ENCODE assay signal across 8 mouse cellular contexts in genomic region chr14:54653496-54653895, GRCm38 (mm10). TPM values are rescaled to one million over a fixed set of nuclear protein-coding genes. Genes with fewer than 3 reads are reported as not detected.
DNase-seq lines count a peak whose midpoint lies in the region; ATAC-seq and TF ChIP-seq lines count a peak whose summit lies in the region.

No protein-coding gene starts in this region.

- peak; percentile 78; the same call in 1 of the 2 replicates for ATAC-seq in embryonic facial prominence, embryonic 12.5 days (ENCODE audit: insufficient number of reproducible peaks, insufficient read depth, low FRiP score, low TSS enrichment)
- ATAC-seq in limb, embryonic 12.5 days (ENCODE audit: insufficient number of reproducible peaks, insufficient read depth, low FRiP score, low TSS enrichment, low read depth): peak; percentile 78
- ATAC-seq in midbrain, embryonic 14.5 days (ENCODE audit: low FRiP score, low TSS enrichment): peak; percentile 84

- WGBS in embryonic facial prominence, embryonic 12.5 days: under 1% methylated on average over 12 of the region's 12 CpGs
- WGBS in heart, adult 2 months: 0% methylated on average over 12 of the region's 12 CpGs
- WGBS in kidney, adult 2 months: 1% methylated on average over 12 of the region's 12 CpGs
- 2% methylated on average over 12 of the region's 12 CpGs for whole genome bisulfite sequencing in limb, embryonic 12.5 days
- under 1% methylated on average over 12 of the region's 12 CpGs for WGBS in midbrain, embryonic 14.5 days

- intact Hi-C loops in heart, adult 2 months (cut with DNase I): loop anchor here (5.0 kb wide), 1 partner anchor 34 kb away; the partner anchor contains the start of genes 1700123O20Rik and Acin1

- H3K27me3 ChIP-seq in embryonic facial prominence, embryonic 12.5 days: no peaks in the 10 kb centered on the region
- H3K27me3 ChIP-seq in heart, adult 2 months (ENCODE audit: control insufficient read depth, insufficient read depth, low read length): no peaks in the 10 kb centered on the region
- no peaks in the 10 kb centered on the region for H3K27me3 ChIP-seq in kidney, adult 2 months (replicated peaks; ENCODE audit: control insufficient read depth, insufficient read depth, low read length)
- H3K27me3 ChIP-seq in limb, embryonic 12.5 days: no peaks in the 10 kb centered on the region
- H3K27me3 ChIP-seq in midbrain, embryonic 14.5 days (ENCODE audit: control insufficient read depth, insufficient read depth, low read length): no peaks in the 10 kb centered on the region

- peaks cover 70% of the 10 kb centered on the region for H3K36me3 ChIP-seq in embryonic facial prominence, embryonic 12.5 days
- no peaks in the 10 kb centered on the region; the same call in none of the 2 replicates for H3K36me3 ChIP-seq in heart, adult 2 months (ENCODE audit: control insufficient read depth, insufficient read depth, low read length)
- H3K36me3 ChIP-seq in kidney, adult 2 months (ENCODE audit: control insufficient read depth, insufficient read depth, low read length): peaks cover 8% of the 10 kb centered on the region
- H3K36me3 ChIP-seq in limb, embryonic 12.5 days: peaks cover 69% of the 10 kb centered on the region
- peaks cover 56% of the 10 kb centered on the region for H3K36me3 ChIP-seq in midbrain, embryonic 14.5 days (ENCODE audit: control insufficient read depth, insufficient read depth, low read length)

- peak overlapping the region; percentile 80 for H3K4me2 ChIP-seq in embryonic facial prominence, embryonic 12.5 days (replicated peaks)
- peak overlapping the region; percentile 76 for H3K4me2 ChIP-seq in limb, embryonic 12.5 days
- peak overlapping the region; percentile 96 for H3K4me2 ChIP-seq in midbrain, embryonic 14.5 days (ENCODE audit: low read length)

- H3K4me1 ChIP-seq in embryonic facial prominence, embryonic 12.5 days: peaks cover 35% of the 10 kb centered on the region
- peaks cover 6% of the 10 kb centered on the region for H3K4me1 ChIP-seq in heart, adult 2 months (ENCODE audit: control insufficient read depth, insufficient read depth, low read length)
- H3K4me1 ChIP-seq in kidney, adult 2 months (ENCODE audit: control insufficient read depth, insufficient read depth, low read length): peaks cover 13% of the 10 kb centered on the region
- peaks cover 39% of the 10 kb centered on the region for H3K4me1 ChIP-seq in limb, embryonic 12.5 days (replicated peaks)
- peaks cover 36% of the 10 kb centered on the region for H3K4me1 ChIP-seq in midbrain, embryonic 14.5 days (ENCODE audit: control insufficient read depth, insufficient read depth, low read length)

- peak; percentile 92 for DNase-seq in 416B (ENCODE audit: low read depth)
- peak; percentile 92 to 94 for DNase-seq in adrenal gland, postnatal 36 days
- DNase-seq in heart, adult 2 months: peak; percentile 83 to 89
- DNase-seq in kidney, adult 2 months: peak; percentile 95
- DNase-seq in midbrain, embryonic 14.5 days: peak; percentile 93
- DNase-seq in spleen, adult 12 weeks (ENCODE audit: low spot score): peak; percentile 73

- TF ChIP-seq EP300 in heart, adult 2 months (IDR thresholded peaks at IDR 0.05; ENCODE audit: insufficient read depth, low read depth, low read length): 0 out of 2 replicates have a peak, but pooled peaks have one; percentile 9

- peak; percentile 73 for TF ChIP-seq POLR2A in heart, adult 2 months (IDR thresholded peaks at IDR 0.05; ENCODE audit: insufficient read depth, low read depth, low read length)
- TF ChIP-seq POLR2A in kidney, adult 2 months (IDR thresholded peaks at IDR 0.05; ENCODE audit: low read depth, low read length): no peak

- peak overlapping the region; percentile 68 for H3K4me3 ChIP-seq in embryonic facial prominence, embryonic 12.5 days
- H3K4me3 ChIP-seq in heart, adult 2 months: peak overlapping the region; percentile 52
- H3K4me3 ChIP-seq in kidney, adult 2 months (ENCODE audit: insufficient read depth, low read depth, low read length): peak overlapping the region; percentile 83
- H3K4me3 ChIP-seq in limb, embryonic 12.5 days (replicated peaks): peak overlapping the region; percentile 64
- H3K4me3 ChIP-seq in midbrain, embryonic 14.5 days (replicated peaks; ENCODE audit: low read depth, low read length): peak overlapping the region; percentile 55

- no peaks in the 10 kb centered on the region; the same call in 1 of the 2 replicates for H3K79me2 ChIP-seq in heart, adult 2 months (replicated peaks; ENCODE audit: control insufficient read depth, insufficient read depth, low read length)

- no peaks in the 10 kb centered on the region for H3K9me3 ChIP-seq in embryonic facial prominence, embryonic 12.5 days
- no peaks in the 10 kb centered on the region for H3K9me3 ChIP-seq in limb, embryonic 12.5 days
- H3K9me3 ChIP-seq in midbrain, embryonic 14.5 days (ENCODE audit: control insufficient read depth, low read length): no peaks in the 10 kb centered on the region

- H3K9ac ChIP-seq in embryonic facial prominence, embryonic 12.5 days: peak overlapping the region; percentile 82
- H3K9ac ChIP-seq in heart, adult 2 months (ENCODE audit: low read depth, low read length): peak overlapping the region; percentile 71
- peak overlapping the region; percentile 89 for H3K9ac ChIP-seq in limb, embryonic 12.5 days (replicated peaks)
- H3K9ac ChIP-seq in midbrain, embryonic 14.5 days (replicated peaks; ENCODE audit: low read length): peak overlapping the region; percentile 80

- H3K27ac ChIP-seq in embryonic facial prominence, embryonic 12.5 days: peak overlapping the region; percentile 86
- H3K27ac ChIP-seq in heart, adult 2 months: peak overlapping the region; percentile 46
- peak overlapping the region; percentile 26; the same call in 1 of the 2 replicates for H3K27ac ChIP-seq in kidney, adult 2 months (ENCODE audit: insufficient read depth, low read depth, low read length)
- H3K27ac ChIP-seq in limb, embryonic 12.5 days: peak overlapping the region; percentile 86
- peak overlapping the region; percentile 81 for H3K27ac ChIP-seq in midbrain, embryonic 14.5 days (replicated peaks; ENCODE audit: low read depth, low read length)

- no peak for TF ChIP-seq CTCF in heart, adult 2 months (IDR thresholded peaks at IDR 0.05)
- TF ChIP-seq CTCF in kidney, adult 2 months (conservative IDR thresholded peaks at IDR 0.05; ENCODE audit: insufficient read depth, insufficient read length, low read depth, low read length): 0 out of 2 replicates have a peak, but pooled peaks have one; percentile 6

RNA-seq across cellular contexts. Expression of gene Cdh24, which starts 12.3 kb away (rescaled TPM):
- 1 to 10 TPM in 1 of 2 experiments, under 1 TPM in 1; 0.95 to 1.4 TPM for total RNA-seq in adrenal gland, postnatal 36 days (2021)
- 10.8 and 11.9 TPM in 2 replicates for polyA plus RNA-seq in embryonic facial prominence, embryonic 12.5 days (2016; fragmentation: Nextera tagmentation; extraction: Ambion mirVana)
- total RNA-seq in heart, adult 2 months (2021): under 1 TPM; 0.18 to 0.31 TPM
- polyA plus RNA-seq in heart, adult 2 months (2012; rRNA removed): 1.00 and 1.1 TPM in 2 replicates
- 1.2 and 1.5 TPM in 2 replicates for polyA plus RNA-seq in kidney, adult 2 months (2012; rRNA removed)
- 11.8 and 12.9 TPM in 2 replicates for polyA plus RNA-seq in limb, embryonic 12.5 days (2016; fragmentation: Nextera tagmentation; extraction: Ambion mirVana)
- polyA plus RNA-seq in midbrain, embryonic 14.5 days (2014; fragmentation: Nextera tagmentation; extraction: Ambion mirVana): 11.6 and 12.4 TPM in 2 replicates

RNA-seq across cellular contexts. Expression of gene Gm17606, which starts 12.7 kb away (rescaled TPM):
- total RNA-seq in adrenal gland, postnatal 36 days (2021): not detected
- 1.1 TPM in 1 of 2 replicates, not detected in the other for polyA plus RNA-seq in embryonic facial prominence, embryonic 12.5 days (2016; fragmentation: Nextera tagmentation; extraction: Ambion mirVana)
- not detected for total RNA-seq in heart, adult 2 months (2021)
- polyA plus RNA-seq in heart, adult 2 months (2012; rRNA removed): not detected in 2 replicates
- not detected in 2 replicates for polyA plus RNA-seq in kidney, adult 2 months (2012; rRNA removed)
- polyA plus RNA-seq in limb, embryonic 12.5 days (2016; fragmentation: Nextera tagmentation; extraction: Ambion mirVana): not detected in 2 replicates
- not detected in 2 replicates for polyA plus RNA-seq in midbrain, embryonic 14.5 days (2014; fragmentation: Nextera tagmentation; extraction: Ambion mirVana)

RNA-seq across cellular contexts. Expression of gene Psmb11, which starts 32.3 kb away (rescaled TPM):
- total RNA-seq in adrenal gland, postnatal 36 days (2021): not detected
- polyA plus RNA-seq in embryonic facial prominence, embryonic 12.5 days (2016; fragmentation: Nextera tagmentation; extraction: Ambion mirVana): 0.05 and 0.10 TPM in 2 replicates
- not detected for total RNA-seq in heart, adult 2 months (2021)
- not detected in 2 replicates for polyA plus RNA-seq in heart, adult 2 months (2012; rRNA removed)
- not detected in 2 replicates for polyA plus RNA-seq in kidney, adult 2 months (2012; rRNA removed)
- polyA plus RNA-seq in limb, embryonic 12.5 days (2016; fragmentation: Nextera tagmentation; extraction: Ambion mirVana): 0.06 and 0.29 TPM in 2 replicates
- polyA plus RNA-seq in midbrain, embryonic 14.5 days (2014; fragmentation: Nextera tagmentation; extraction: Ambion mirVana): 0.18 TPM in 1 of 2 replicates, not detected in the other

RNA-seq across cellular contexts. Expression of gene 1700123O20Rik, which starts 32.5 kb away (rescaled TPM):
- total RNA-seq in adrenal gland, postnatal 36 days (2021): 10 to 100 TPM; 40.6 to 42.1 TPM
- 94.4 and 106 TPM in 2 replicates for polyA plus RNA-seq in embryonic facial prominence, embryonic 12.5 days (2016; fragmentation: Nextera tagmentation; extraction: Ambion mirVana)
- 10 to 100 TPM; 12.5 to 13.3 TPM for total RNA-seq in heart, adult 2 months (2021)
- polyA plus RNA-seq in heart, adult 2 months (2012; rRNA removed): 18.2 and 27.4 TPM in 2 replicates
- 54.0 and 57.5 TPM in 2 replicates for polyA plus RNA-seq in kidney, adult 2 months (2012; rRNA removed)
- 105 TPM in 2 replicates for polyA plus RNA-seq in limb, embryonic 12.5 days (2016; fragmentation: Nextera tagmentation; extraction: Ambion mirVana)
- polyA plus RNA-seq in midbrain, embryonic 14.5 days (2014; fragmentation: Nextera tagmentation; extraction: Ambion mirVana): 74.0 and 79.1 TPM in 2 replicates

RNA-seq across cellular contexts. Expression of gene Acin1, which starts 33.2 kb away (rescaled TPM):
- 100 to 1,000 TPM; 140 to 178 TPM for total RNA-seq in adrenal gland, postnatal 36 days (2021)
- 150 and 157 TPM in 2 replicates for polyA plus RNA-seq in embryonic facial prominence, embryonic 12.5 days (2016; fragmentation: Nextera tagmentation; extraction: Ambion mirVana)
- 10 to 100 TPM; 72.3 to 84.9 TPM for total RNA-seq in heart, adult 2 months (2021)
- 59.9 and 78.7 TPM in 2 replicates for polyA plus RNA-seq in heart, adult 2 months (2012; rRNA removed)
- polyA plus RNA-seq in kidney, adult 2 months (2012; rRNA removed): 79.2 and 79.4 TPM in 2 replicates
- polyA plus RNA-seq in limb, embryonic 12.5 days (2016; fragmentation: Nextera tagmentation; extraction: Ambion mirVana): 148 and 175 TPM in 2 replicates
- polyA plus RNA-seq in midbrain, embryonic 14.5 days (2014; fragmentation: Nextera tagmentation; extraction: Ambion mirVana): 128 and 143 TPM in 2 replicates

Comparison
In these comparisons a context has a peak if more than half of its experiments do, and no peak if none do; other contexts are left out.
1. Peak in every context shown above with its lines: DNase-seq, ATAC-seq, H3K4me3 ChIP-seq and H3K27ac ChIP-seq.
2. H3K27ac ChIP-seq: peak in every context shown above with its lines; median percentile 86 in embryonic facial prominence, embryonic 12.5 days; 86 in limb, embryonic 12.5 days; 81 in midbrain, embryonic 14.5 days; 46 in heart, adult 2 months; 26 in kidney, adult 2 months.